ENCODE assay signal across 8 mouse cellular contexts in the genomic region with DNA sequence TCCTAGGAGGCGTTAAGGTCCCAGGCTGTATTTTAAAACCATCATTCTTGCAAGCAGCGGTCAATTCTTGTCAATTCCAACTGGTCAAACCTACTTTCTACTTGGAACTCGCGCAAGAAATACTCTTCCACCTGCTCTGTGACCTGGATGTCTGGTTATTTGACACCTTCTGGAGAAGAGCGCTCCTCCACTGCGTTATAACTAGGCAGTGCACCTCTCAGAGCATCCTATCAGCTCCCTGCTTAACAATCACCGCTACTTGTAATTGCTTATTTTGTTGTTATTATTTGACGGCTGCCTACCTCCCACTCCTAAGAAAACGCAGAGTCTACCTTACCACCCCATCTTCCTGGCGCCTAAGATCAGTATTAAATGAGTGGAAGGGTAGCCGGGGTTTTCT. TPM values are rescaled to one million over a fixed set of nuclear protein-coding genes. Genes with fewer than 3 reads are reported as not detected.
DNase-seq lines count a peak whose midpoint lies in the region; ATAC-seq and TF ChIP-seq lines count a peak whose summit lies in the region.
"Had no signal": no experiment of that assay in that cellular context is flagged by ENCODE, and none has a peak within 500 bp of the region (broad histone marks: within the 10 kb centered on the region; RNA-seq: fewer than 3 reads in every experiment).

No protein-coding gene starts in this region.

- H3ac ChIP-seq in myocyte (ENCODE audit: control insufficient read depth, insufficient read length) = peak overlapping the region; percentile 96

- H3K9me3 ChIP-seq in megakaryocyte, embryonic 14.5 days = no peaks in the 10 kb centered on the region
- H3K9me3 ChIP-seq in embryonic facial prominence, embryonic 12.5 days = no peaks in the 10 kb centered on the region

- no peak for DNase-seq in adrenal gland, postnatal 14 days
- DNase-seq in cerebellum, postnatal 36 days = no peak

- H3K79me2 ChIP-seq in myocyte (ENCODE audit: control insufficient read depth, insufficient read depth) = peaks cover 33% of the 10 kb centered on the region

- peaks cover 20% of the 10 kb centered on the region for H3K4me1 ChIP-seq in megakaryocyte, embryonic 14.5 days
- H3K4me1 ChIP-seq in embryonic facial prominence, embryonic 12.5 days = peaks cover 14% of the 10 kb centered on the region

- peak overlapping the region; percentile 94 for H3K4me3 ChIP-seq in megakaryocyte, embryonic 14.5 days (replicated peaks)
- peak overlapping the region; percentile 84 for H3K4me3 ChIP-seq in embryonic facial prominence, embryonic 12.5 days
- peak overlapping the region; percentile 61 for H3K4me3 ChIP-seq in myocyte

- peak overlapping the region; percentile 85 for H3K4me2 ChIP-seq in embryonic facial prominence, embryonic 12.5 days (replicated peaks)
- H3K4me2 ChIP-seq in myocyte (ENCODE audit: low read depth) = peak overlapping the region; percentile 97

- WGBS in embryonic facial prominence, embryonic 12.5 days = 1% methylated on average over 11 of the region's 11 CpGs

- H3K27ac ChIP-seq in embryonic facial prominence, embryonic 12.5 days = peak overlapping the region; percentile 83

- no peaks in the 10 kb centered on the region for H3K27me3 ChIP-seq in megakaryocyte, embryonic 14.5 days (replicated peaks)
- H3K27me3 ChIP-seq in embryonic facial prominence, embryonic 12.5 days = no peaks in the 10 kb centered on the region
- no peaks in the 10 kb centered on the region for H3K27me3 ChIP-seq in myocyte (ENCODE audit: control insufficient read depth, insufficient read depth, insufficient read length)

- ATAC-seq in megakaryocyte, adult 5-6 weeks (ENCODE audit: poor library complexity, severe bottlenecking) = no peak
- no peak for ATAC-seq in embryonic facial prominence, embryonic 12.5 days (ENCODE audit: insufficient number of reproducible peaks, insufficient read depth, low FRiP score, low TSS enrichment)
- ATAC-seq in inflammation-experienced regulatory T-cells, adult 6 months = peak; percentile 26

- peaks cover 37% of the 10 kb centered on the region for H3K36me3 ChIP-seq in megakaryocyte, embryonic 14.5 days (replicated peaks; ENCODE audit: low read length)
- peaks cover 14% of the 10 kb centered on the region; the same call in 1 of the 2 replicates for H3K36me3 ChIP-seq in embryonic facial prominence, embryonic 12.5 days
- peaks cover 34% of the 10 kb centered on the region for H3K36me3 ChIP-seq in myocyte (ENCODE audit: control insufficient read depth, insufficient read depth)

- peak overlapping the region; percentile 78 for H3K9ac ChIP-seq in embryonic facial prominence, embryonic 12.5 days

- no peak for TF ChIP-seq POLR2A in myocyte (IDR thresholded peaks at IDR 0.05; ENCODE audit: insufficient read length, low read depth)

TF ChIP-seq in myocyte, 11 proteins besides CTCF, POLR2A, EP300 and RAD21:
- no peak for TF ChIP-seq MYOD1 (IDR thresholded peaks at IDR 0.05; ENCODE audit: control insufficient read depth in 1 of 3, insufficient read length in 2 of 3, low read depth in 2 of 3)
- TF ChIP-seq REST (IDR thresholded peaks at IDR 0.05; ENCODE audit: insufficient read depth, insufficient read length) = no peak
- no peak for TF ChIP-seq USF1 (IDR thresholded peaks at IDR 0.05; ENCODE audit: low read depth)
- no peak for TF ChIP-seq POLR2AphosphoS2 (IDR thresholded peaks at IDR 0.05; ENCODE audit: insufficient read length, low read depth)
- no peak for TF ChIP-seq MAX (IDR thresholded peaks at IDR 0.05; ENCODE audit: low read depth)
- no peak for TF ChIP-seq TCF3 (IDR thresholded peaks at IDR 0.05; ENCODE audit: insufficient read length, low read depth)
- TF ChIP-seq E2F4 (IDR thresholded peaks at IDR 0.05; ENCODE audit: insufficient read depth) = no peak
- no peak for TF ChIP-seq MYOG (IDR thresholded peaks at IDR 0.05; ENCODE audit: control insufficient read depth in 1 of 3, insufficient read depth in 1 of 3, insufficient read length in 2 of 3, low read depth in 2 of 3)
- no peak for TF ChIP-seq SRF (IDR thresholded peaks at IDR 0.05; ENCODE audit: control insufficient read depth, insufficient read length, low read depth)
- no peak for TF ChIP-seq TCF12 (IDR thresholded peaks at IDR 0.05; ENCODE audit: insufficient read depth, poor library complexity, severe bottlenecking)
- TF ChIP-seq CEBPB (IDR thresholded peaks at IDR 0.05; ENCODE audit: insufficient read depth, poor library complexity, severe bottlenecking) = no peak

RNA-seq across cellular contexts. Expression of a gene that starts 0.7 kb away (rescaled TPM):
- 12.8 and 75.4 TPM in 2 replicates for polyA plus RNA-seq in megakaryocyte, embryonic 14.5 days (2012; ENCODE audit: insufficient read depth, low replicate concordance)
- total RNA-seq in megakaryocyte, adult 5-6 weeks (2015) = 89.2 and 95.8 TPM in 2 replicates
- 127 and 139 TPM in 2 replicates for total RNA-seq in megakaryocyte, adult 5-6 weeks (2017)
- 144 and 147 TPM in 2 replicates for polyA plus RNA-seq in embryonic facial prominence, embryonic 12.5 days (2016; fragmentation: Nextera tagmentation; extraction: Ambion mirVana)
- 10 to 100 TPM; 55.6 to 90.0 (median 74.2) TPM for polyA plus RNA-seq in inflammation-experienced regulatory T-cells, adult 6 months (2017; shearing (Covaris generic))
- 156 TPM for polyA plus RNA-seq in myocyte (2012; fragmentation: generic; extraction: Trizol)
- 18.2 and 23.6 TPM in 2 replicates for total RNA-seq in adrenal gland, postnatal 14 days (2021)

RNA-seq across cellular contexts. Expression of a gene that starts 48.4 kb away (rescaled TPM):
- polyA plus RNA-seq in megakaryocyte, embryonic 14.5 days (2012; ENCODE audit: insufficient read depth, low replicate concordance) = not detected in 2 replicates
- not detected in 2 replicates for total RNA-seq in megakaryocyte, adult 5-6 weeks (2015)
- 0.18 TPM in 1 of 2 replicates, not detected in the other for total RNA-seq in megakaryocyte, adult 5-6 weeks (2017)
- 0.46 and 0.68 TPM in 2 replicates for polyA plus RNA-seq in embryonic facial prominence, embryonic 12.5 days (2016; fragmentation: Nextera tagmentation; extraction: Ambion mirVana)
- 1 to 10 TPM; 3.2 to 6.6 (median 3.3) TPM for polyA plus RNA-seq in inflammation-experienced regulatory T-cells, adult 6 months (2017; shearing (Covaris generic))
- 0.05 TPM for polyA plus RNA-seq in myocyte (2012; fragmentation: generic; extraction: Trizol)
- not detected in 2 replicates for total RNA-seq in adrenal gland, postnatal 14 days (2021)
- total RNA-seq: hematopoietic stem cell, adult 5-6 weeks had no signal

RNA-seq across cellular contexts. Expression of a gene that starts 49.0 kb away (rescaled TPM):
- not detected in 2 replicates for polyA plus RNA-seq in megakaryocyte, embryonic 14.5 days (2012; ENCODE audit: insufficient read depth, low replicate concordance)
- total RNA-seq in megakaryocyte, adult 5-6 weeks (2015) = not detected in 2 replicates
- 0.37 TPM in 1 of 2 replicates, not detected in the other for total RNA-seq in megakaryocyte, adult 5-6 weeks (2017)
- polyA plus RNA-seq in embryonic facial prominence, embryonic 12.5 days (2016; fragmentation: Nextera tagmentation; extraction: Ambion mirVana) = 0.11 and 0.42 TPM in 2 replicates
- 1 to 10 TPM in 2 of 3 experiments, under 1 TPM in 1; 0.68 to 1.4 (median 1.1) TPM for polyA plus RNA-seq in inflammation-experienced regulatory T-cells, adult 6 months (2017; shearing (Covaris generic))
- polyA plus RNA-seq in myocyte (2012; fragmentation: generic; extraction: Trizol) = 0.14 TPM
- 0.75 and 11.8 TPM in 2 replicates for total RNA-seq in adrenal gland, postnatal 14 days (2021)
- total RNA-seq: hematopoietic stem cell, adult 5-6 weeks had no signal

RNA-seq across cellular contexts. Expression of a gene that starts 51.7 kb away (rescaled TPM):
- polyA plus RNA-seq in megakaryocyte, embryonic 14.5 days (2012; ENCODE audit: insufficient read depth, low replicate concordance) = 0.22 and 1.6 TPM in 2 replicates
- total RNA-seq in megakaryocyte, adult 5-6 weeks (2015) = 0.66 and 0.76 TPM in 2 replicates
- 0.18 and 0.57 TPM in 2 replicates for total RNA-seq in megakaryocyte, adult 5-6 weeks (2017)
- 0.89 and 1.5 TPM in 2 replicates for polyA plus RNA-seq in embryonic facial prominence, embryonic 12.5 days (2016; fragmentation: Nextera tagmentation; extraction: Ambion mirVana)
- polyA plus RNA-seq in inflammation-experienced regulatory T-cells, adult 6 months (2017; shearing (Covaris generic)) = 1 to 10 TPM in 1 of 3 experiments, under 1 TPM in 1, not detected in 1; 0.15 to 2.1 TPM
- 3.0 TPM for polyA plus RNA-seq in myocyte (2012; fragmentation: generic; extraction: Trizol)
- 11.8 and 12.1 TPM in 2 replicates for total RNA-seq in adrenal gland, postnatal 14 days (2021)
